Comparison of ENCODE assay signal across 12 mouse cellular contexts in the genomic region with DNA sequence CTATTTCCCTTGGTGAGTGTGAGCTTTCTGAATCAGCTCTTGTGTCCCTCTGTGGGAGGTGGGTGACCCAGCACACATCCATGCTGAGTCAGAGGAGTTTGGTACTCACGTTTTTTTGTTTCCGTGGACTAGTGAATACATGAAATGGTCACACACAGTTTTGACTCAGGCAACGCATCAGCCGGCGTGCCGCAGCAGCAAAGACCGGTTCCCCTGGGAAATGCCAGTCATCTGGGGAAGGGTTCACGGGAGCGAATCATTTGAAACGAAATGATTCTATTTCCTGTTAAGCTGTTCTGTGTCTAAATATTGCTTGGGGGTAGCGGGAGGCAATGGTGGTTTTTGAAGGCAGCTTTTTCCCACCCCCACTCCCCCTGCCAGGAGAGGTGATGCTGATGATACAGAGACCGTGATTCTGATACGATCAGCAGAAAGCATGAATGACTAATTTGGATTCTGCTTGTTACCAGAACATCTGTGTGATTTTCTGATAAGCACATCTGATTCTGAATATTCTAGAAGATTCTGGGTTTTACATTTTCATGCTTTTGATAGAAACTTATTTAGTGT.
DNase-seq lines count a peak whose midpoint lies in the region; ATAC-seq and TF ChIP-seq lines count a peak whose summit lies in the region.
"Had no signal": no experiment of that assay in that cellular context is flagged by ENCODE, and none has a peak within 500 bp of the region (broad histone marks: within the 10 kb centered on the region; RNA-seq: fewer than 3 reads in every experiment).

No protein-coding gene starts in this region.

- peak overlapping the region; percentile 11; the same call in 1 of the 2 replicates for H3K4me3 ChIP-seq in hindbrain, embryonic 13.5 days
- H3K4me3 ChIP-seq in hindbrain, embryonic 12.5 days = no peak overlapping the region
- H3K4me3 ChIP-seq in neural tube, embryonic 13.5 days = no peak overlapping the region
- H3K4me3 ChIP-seq: heart, embryonic 15.5 days; limb, embryonic 10.5 days had no signal

- no peaks in the 10 kb centered on the region for H3K9me3 ChIP-seq in hindbrain, embryonic 13.5 days
- no peaks in the 10 kb centered on the region for H3K9me3 ChIP-seq in hindbrain, embryonic 12.5 days (replicated peaks)
- no peaks in the 10 kb centered on the region for H3K9me3 ChIP-seq in neural tube, embryonic 13.5 days
- H3K9me3 ChIP-seq: heart, embryonic 15.5 days; limb, embryonic 10.5 days had no signal

- TF ChIP-seq POLR2A in brain, embryonic 14.5 days (IDR thresholded peaks at IDR 0.05; ENCODE audit: borderline replicate concordance, extremely low read depth, insufficient read depth, insufficient read length, poor library complexity, severe bottlenecking) = no peak

- peak; percentile 49; the same call in 1 of the 2 replicates for ATAC-seq in hindbrain, embryonic 13.5 days (ENCODE audit: low FRiP score)
- ATAC-seq in hindbrain, embryonic 12.5 days (ENCODE audit: low FRiP score) = no peak
- no peak for ATAC-seq in neural tube, embryonic 13.5 days (ENCODE audit: low read depth)
- ATAC-seq: inflammation-experienced regulatory T-cells, adult 6 months had no signal

- intact Hi-C loops in left cerebral cortex, postnatal 25 days (cut with DNase I) = no loop called here
- intact Hi-C loops in gastrocnemius, postnatal 14 days (cut with DNase I; ENCODE audit: low total_unique reads) = no loop called here

- no peak overlapping the region for H3K27ac ChIP-seq in hindbrain, embryonic 13.5 days
- H3K27ac ChIP-seq in hindbrain, embryonic 12.5 days = no peak overlapping the region
- H3K27ac ChIP-seq in neural tube, embryonic 13.5 days (replicated peaks) = no peak overlapping the region
- H3K27ac ChIP-seq: heart, embryonic 15.5 days; limb, embryonic 10.5 days; liver, embryonic 14.5 days had no signal

- H3K4me2 ChIP-seq in hindbrain, embryonic 13.5 days = peak overlapping the region; percentile 27
- no peak overlapping the region; the same call in 1 of the 2 replicates for H3K4me2 ChIP-seq in hindbrain, embryonic 12.5 days (replicated peaks)
- peak overlapping the region; percentile 22; the same call in 1 of the 2 replicates for H3K4me2 ChIP-seq in neural tube, embryonic 13.5 days
- H3K4me2 ChIP-seq: heart, embryonic 15.5 days had no signal

- WGBS in hindbrain, embryonic 13.5 days = 72% methylated on average over 13 of the region's 13 CpGs
- 80% methylated on average over 13 of the region's 13 CpGs for WGBS in hindbrain, embryonic 12.5 days
- WGBS in neural tube, embryonic 13.5 days = 77% methylated on average over 13 of the region's 13 CpGs

- no peaks in the 10 kb centered on the region for H3K27me3 ChIP-seq in hindbrain, embryonic 13.5 days
- H3K27me3 ChIP-seq in hindbrain, embryonic 12.5 days = no peaks in the 10 kb centered on the region
- H3K27me3 ChIP-seq in neural tube, embryonic 13.5 days = no peaks in the 10 kb centered on the region
- H3K27me3 ChIP-seq: heart, embryonic 15.5 days had no signal

- no peaks in the 10 kb centered on the region for H3K4me1 ChIP-seq in hindbrain, embryonic 13.5 days (replicated peaks)
- no peaks in the 10 kb centered on the region for H3K4me1 ChIP-seq in hindbrain, embryonic 12.5 days
- no peaks in the 10 kb centered on the region for H3K4me1 ChIP-seq in neural tube, embryonic 13.5 days (replicated peaks)
- H3K4me1 ChIP-seq: heart, embryonic 15.5 days; limb, embryonic 10.5 days had no signal

- no peak for DNase-seq in neural tube, embryonic 10.5 days (ENCODE audit: extremely low spot score, low spot score)
- DNase-seq in brain, embryonic 14.5 days (ENCODE audit: low read depth) = peak; percentile 18
- peak; percentile 8 to 34 for DNase-seq in left cerebral cortex, postnatal 25 days (ENCODE audit: low spot score in 2 of 2)
- no peak for DNase-seq in gastrocnemius, postnatal 14 days
- DNase-seq: adrenal gland, postnatal 10 days had no signal

- no peak overlapping the region for H3K9ac ChIP-seq in hindbrain, embryonic 13.5 days
- no peak overlapping the region for H3K9ac ChIP-seq in hindbrain, embryonic 12.5 days
- H3K9ac ChIP-seq in neural tube, embryonic 13.5 days = no peak overlapping the region
- H3K9ac ChIP-seq: heart, embryonic 15.5 days; liver, embryonic 14.5 days had no signal

- TF ChIP-seq CTCF in brain, embryonic 14.5 days (IDR thresholded peaks at IDR 0.05; ENCODE audit: borderline replicate concordance, extremely low read depth, insufficient read depth, insufficient read length) = no peak

- H3K36me3 ChIP-seq in hindbrain, embryonic 13.5 days = no peaks in the 10 kb centered on the region
- H3K36me3 ChIP-seq in hindbrain, embryonic 12.5 days = no peaks in the 10 kb centered on the region
- H3K36me3 ChIP-seq in neural tube, embryonic 13.5 days = no peaks in the 10 kb centered on the region
- H3K36me3 ChIP-seq: heart, embryonic 15.5 days; limb, embryonic 10.5 days had no signal

Comparison
In these comparisons a context has a peak if more than half of its experiments do, and no peak if none do; other contexts are left out.
1. DNase-seq: peak in brain, embryonic 14.5 days (single experiment) and left cerebral cortex, postnatal 25 days (2 of 2); none in neural tube, embryonic 10.5 days (single experiment) and gastrocnemius, postnatal 14 days (single experiment).